Mouse (Mus musculus) megakaryocyte, embryonic 14.5 days (primary cell): ENCODE data around the gene Baz1a.

Experiments used
- FLI1 ChIP-seq: IDR thresholded peaks from 2 replicates; pipeline ENCODE4 v1.6.1; 2012; ENCODE audit warnings: low read length, inconsistent platforms, mixed read lengths
- GATA1 ChIP-seq: IDR thresholded peaks from 3 replicates; pipeline ENCODE4 v1.6.1; 2012; ENCODE audit warnings: mixed read lengths, low read length, inconsistent platforms, borderline replicate concordance

GRCm38 (mm10) chr12:54980532-54980931 lies 33.6 kb downstream of the Baz1a start:
- TF ChIP-seq GATA1 = no peak
- no peak for TF ChIP-seq FLI1
